Mouse (Mus musculus): Measurements from ENCODE around the gene Speg. TPM values are rescaled to one million over a fixed set of nuclear protein-coding genes. Genes with fewer than 3 reads are reported as not detected.

Speg gene
- polyA plus RNA-seq, 1 experiment from 2014 or later = 20.3 TPM

GRCm38 (mm10) chr1:75435475-75436328 lies 60.6 kb downstream of the Speg start, which contains the start of gene Gmppa:
Gmppa (plus strand) TSS chr1:75435930.
- peaks cover 9% of the 10 kb centered on the region; the same call in 1 of the 2 replicates for H3K4me1 ChIP-seq (ENCODE audit: control insufficient read depth, insufficient read depth, low read length)
- no peaks in the 10 kb centered on the region for H3K27me3 ChIP-seq (replicated peaks; ENCODE audit: control insufficient read depth, insufficient read depth, low read length)
- H3K9me3 ChIP-seq (ENCODE audit: control insufficient read depth, low read length) = no peaks in the 10 kb centered on the region
- H3K9ac ChIP-seq (ENCODE audit: low read depth, low read length) = peak within 1 kb of the TSS; percentile 79
- ATAC-seq (ENCODE audit: low read depth) = peak; percentile 91
- peak within 1 kb of the TSS; percentile 56 for H3K4me3 ChIP-seq (ENCODE audit: low read depth, low read length)
- H3K4me2 ChIP-seq (ENCODE audit: low read depth, low read length) = peak within 1 kb of the TSS; percentile 60
- peak within 1 kb of the TSS; percentile 79 for H3K27ac ChIP-seq (replicated peaks; ENCODE audit: low read depth, low read length)
- 4% methylated on average over 28 of the region's 28 CpGs for WGBS
- peak; percentile 96 for DNase-seq (ENCODE audit: low spot score)
- H3K36me3 ChIP-seq (ENCODE audit: control insufficient read depth, insufficient read depth, low read length) = peaks cover 7% of the 10 kb centered on the region; the same call in 1 of the 2 replicates

- WGBS = 72% methylated on average over 7 of the region's 9 CpGs
- H3K9ac ChIP-seq (ENCODE audit: low read depth, low read length) = no peak overlapping the region
Measured at GRCm38 (mm10) chr1:75438782-75439181, 63.7 kb downstream of the Speg start.

GRCm38 (mm10) chr1:75440661-75441060 lies 65.6 kb downstream of the Speg start:
- H3K4me3 ChIP-seq (ENCODE audit: low read depth, low read length) = no peak overlapping the region
- no peak overlapping the region for H3K4me2 ChIP-seq (ENCODE audit: low read depth, low read length)
- no peak for ATAC-seq (ENCODE audit: low read depth)
- peaks cover 5% of the 10 kb centered on the region for H3K27me3 ChIP-seq (replicated peaks; ENCODE audit: control insufficient read depth, insufficient read depth, low read length)
- no peak overlapping the region for H3K27ac ChIP-seq (replicated peaks; ENCODE audit: low read depth, low read length)
- H3K9ac ChIP-seq (ENCODE audit: low read depth, low read length) = no peak overlapping the region
- WGBS = 93% methylated on average over 7 of the region's 7 CpGs
- DNase-seq (ENCODE audit: low spot score) = no peak
- H3K9me3 ChIP-seq (ENCODE audit: control insufficient read depth, low read length) = no peaks in the 10 kb centered on the region
- peaks cover 23% of the 10 kb centered on the region for H3K36me3 ChIP-seq (ENCODE audit: control insufficient read depth, insufficient read depth, low read length)
- peaks cover 27% of the 10 kb centered on the region; the same call in 1 of the 2 replicates for H3K4me1 ChIP-seq (ENCODE audit: control insufficient read depth, insufficient read depth, low read length)

More at GRCm38 (mm10) chr1:75438782-75439181, 63.7 kb downstream of the Speg start:
- no peaks in the 10 kb centered on the region for H3K27me3 ChIP-seq (replicated peaks; ENCODE audit: control insufficient read depth, insufficient read depth, low read length)
- no peak for DNase-seq (ENCODE audit: low spot score)
- no peak overlapping the region for H3K27ac ChIP-seq (replicated peaks; ENCODE audit: low read depth, low read length)
- ATAC-seq (ENCODE audit: low read depth) = no peak
- peaks cover 23% of the 10 kb centered on the region for H3K36me3 ChIP-seq (ENCODE audit: control insufficient read depth, insufficient read depth, low read length)
- peaks cover 16% of the 10 kb centered on the region; the same call in 1 of the 2 replicates for H3K4me1 ChIP-seq (ENCODE audit: control insufficient read depth, insufficient read depth, low read length)
- no peak overlapping the region for H3K4me2 ChIP-seq (ENCODE audit: low read depth, low read length)
- H3K4me3 ChIP-seq (ENCODE audit: low read depth, low read length) = no peak overlapping the region
- H3K9me3 ChIP-seq (ENCODE audit: control insufficient read depth, low read length) = no peaks in the 10 kb centered on the region

DNA sequence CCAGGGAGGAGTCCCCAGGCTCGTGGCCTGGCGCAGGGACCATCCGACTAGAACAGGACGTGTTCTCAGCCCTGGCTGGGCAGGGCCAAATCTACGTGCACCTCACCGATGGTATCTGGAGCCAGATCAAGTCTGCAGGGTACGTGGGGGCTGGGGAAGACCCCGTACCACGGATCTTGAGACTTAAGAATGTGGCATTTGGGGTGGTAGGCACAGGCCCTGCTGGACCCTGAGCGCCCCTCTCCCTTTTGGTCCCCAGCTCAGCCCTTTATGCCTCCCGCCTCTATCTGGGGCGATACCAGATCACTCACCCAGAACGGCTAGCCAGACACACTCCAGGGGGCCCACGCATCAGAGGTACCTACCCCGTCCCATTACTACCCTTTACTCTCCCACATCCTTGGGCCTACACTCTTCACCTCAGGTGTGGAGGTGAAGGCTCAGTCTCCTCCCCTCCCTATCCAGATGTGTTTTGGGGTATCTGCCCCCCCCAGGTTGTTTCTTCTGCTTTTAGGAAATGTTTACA lies 66.4 kb downstream of the Speg start:
- Histone ChIP-seq H3K27me3 (replicated peaks; ENCODE audit: control insufficient read depth, insufficient read depth, low read length) (peaks cover 13% of the 10 kb centered on the region), H3K4me2 (ENCODE audit: low read depth, low read length) (no peak overlapping the region), H3K36me3 (ENCODE audit: control insufficient read depth, insufficient read depth, low read length) (peaks cover 23% of the 10 kb centered on the region), H3K9ac (ENCODE audit: low read depth, low read length) (no peak overlapping the region), H3K4me1 (ENCODE audit: control insufficient read depth, insufficient read depth, low read length) (peaks cover 26% of the 10 kb centered on the region; the same call in 1 of the 2 replicates), H3K4me3 (ENCODE audit: low read depth, low read length) (no peak overlapping the region), H3K9me3 (ENCODE audit: control insufficient read depth, low read length) (no peaks in the 10 kb centered on the region), H3K27ac (replicated peaks; ENCODE audit: low read depth, low read length) (no peak overlapping the region)
- 90% methylated on average over 15 of the region's 15 CpGs for WGBS
- ATAC-seq (ENCODE audit: low read depth) (no peak), DNase-seq (ENCODE audit: low spot score) (no peak)

GRCm38 (mm10) chr1:75442171-75442570 lies 67.1 kb downstream of the Speg start:
- WGBS = 77% methylated on average over 9 of the region's 9 CpGs
- peaks cover 20% of the 10 kb centered on the region for H3K27me3 ChIP-seq (replicated peaks; ENCODE audit: control insufficient read depth, insufficient read depth, low read length)
- H3K4me1 ChIP-seq (ENCODE audit: control insufficient read depth, insufficient read depth, low read length) = peaks cover 26% of the 10 kb centered on the region
- ATAC-seq (ENCODE audit: low read depth) = no peak
- H3K36me3 ChIP-seq (ENCODE audit: control insufficient read depth, insufficient read depth, low read length) = peaks cover 23% of the 10 kb centered on the region
- H3K9ac ChIP-seq (ENCODE audit: low read depth, low read length) = no peak overlapping the region
- H3K9me3 ChIP-seq (ENCODE audit: control insufficient read depth, low read length) = no peaks in the 10 kb centered on the region
- H3K4me2 ChIP-seq (ENCODE audit: low read depth, low read length) = no peak overlapping the region
- no peak for DNase-seq (ENCODE audit: low spot score)
- no peak overlapping the region for H3K4me3 ChIP-seq (ENCODE audit: low read depth, low read length)
- no peak overlapping the region for H3K27ac ChIP-seq (replicated peaks; ENCODE audit: low read depth, low read length)

GRCm38 (mm10) chr1:75442811-75443210 lies 67.7 kb downstream of the Speg start:
- peaks cover 23% of the 10 kb centered on the region for H3K36me3 ChIP-seq (ENCODE audit: control insufficient read depth, insufficient read depth, low read length)
- DNase-seq (ENCODE audit: low spot score) = no peak
- no peak overlapping the region for H3K27ac ChIP-seq (replicated peaks; ENCODE audit: low read depth, low read length)
- no peak for ATAC-seq (ENCODE audit: low read depth)
- peaks cover 32% of the 10 kb centered on the region for H3K4me1 ChIP-seq (ENCODE audit: control insufficient read depth, insufficient read depth, low read length)
- H3K4me2 ChIP-seq (ENCODE audit: low read depth, low read length) = no peak overlapping the region
- peaks cover 26% of the 10 kb centered on the region for H3K27me3 ChIP-seq (replicated peaks; ENCODE audit: control insufficient read depth, insufficient read depth, low read length)
- 52% methylated on average over 8 of the region's 8 CpGs for WGBS
- no peak overlapping the region for H3K4me3 ChIP-seq (ENCODE audit: low read depth, low read length)
- H3K9me3 ChIP-seq (ENCODE audit: control insufficient read depth, low read length) = no peaks in the 10 kb centered on the region
- no peak overlapping the region for H3K9ac ChIP-seq (ENCODE audit: low read depth, low read length)

DNA sequence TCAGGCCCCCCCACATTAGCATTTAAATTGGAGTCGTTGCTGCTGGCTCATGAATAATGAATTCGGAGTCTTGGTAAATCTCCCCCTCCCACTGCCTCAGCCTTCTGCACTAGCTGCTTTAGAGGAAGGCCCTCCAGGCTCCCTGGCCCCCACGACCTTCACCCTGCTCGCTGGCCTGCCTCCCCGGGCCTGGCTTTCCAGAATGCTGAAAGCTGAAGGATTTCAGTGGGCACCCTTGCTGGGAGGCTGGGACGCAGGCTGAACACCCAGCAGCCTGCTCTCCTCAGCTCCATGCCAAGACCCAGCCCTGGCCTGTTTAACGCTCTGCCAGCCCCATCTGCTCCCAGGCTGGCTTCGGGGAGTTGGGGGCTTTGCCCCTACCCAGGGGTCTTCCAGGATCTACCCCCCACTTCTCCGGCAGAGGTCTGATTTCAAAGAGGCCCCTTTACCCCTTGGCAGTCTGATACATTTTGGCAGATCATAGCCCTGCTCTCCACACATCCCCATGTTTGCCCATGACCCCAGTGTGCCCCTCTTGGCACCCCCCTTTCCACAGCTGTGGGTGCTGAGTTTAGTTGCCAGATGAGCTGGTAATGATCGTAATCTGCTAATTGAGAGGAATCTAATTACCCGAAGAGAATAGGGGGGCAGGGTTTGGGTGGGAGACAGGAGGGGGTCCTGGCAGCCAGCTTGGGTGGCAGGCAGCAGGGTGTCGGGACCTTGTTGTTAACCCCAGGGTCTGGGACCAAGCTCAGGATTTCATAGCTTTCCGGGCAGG lies 68.3 kb downstream of the Speg start:
- ATAC-seq (ENCODE audit: low read depth) = no peak
- H3K9me3 ChIP-seq (ENCODE audit: control insufficient read depth, low read length) = no peaks in the 10 kb centered on the region
- H3K27ac ChIP-seq (replicated peaks; ENCODE audit: low read depth, low read length) = no peak overlapping the region
- 29% methylated on average over 13 of the region's 13 CpGs for WGBS
- H3K4me3 ChIP-seq (ENCODE audit: low read depth, low read length) = no peak overlapping the region
- peaks cover 23% of the 10 kb centered on the region for H3K36me3 ChIP-seq (ENCODE audit: control insufficient read depth, insufficient read depth, low read length)
- no peak overlapping the region for H3K9ac ChIP-seq (ENCODE audit: low read depth, low read length)
- no peak for DNase-seq (ENCODE audit: low spot score)
- H3K27me3 ChIP-seq (replicated peaks; ENCODE audit: control insufficient read depth, insufficient read depth, low read length) = peaks cover 32% of the 10 kb centered on the region
- H3K4me1 ChIP-seq (ENCODE audit: control insufficient read depth, insufficient read depth, low read length) = peaks cover 38% of the 10 kb centered on the region
- H3K4me2 ChIP-seq (ENCODE audit: low read depth, low read length) = no peak overlapping the region

DNA sequence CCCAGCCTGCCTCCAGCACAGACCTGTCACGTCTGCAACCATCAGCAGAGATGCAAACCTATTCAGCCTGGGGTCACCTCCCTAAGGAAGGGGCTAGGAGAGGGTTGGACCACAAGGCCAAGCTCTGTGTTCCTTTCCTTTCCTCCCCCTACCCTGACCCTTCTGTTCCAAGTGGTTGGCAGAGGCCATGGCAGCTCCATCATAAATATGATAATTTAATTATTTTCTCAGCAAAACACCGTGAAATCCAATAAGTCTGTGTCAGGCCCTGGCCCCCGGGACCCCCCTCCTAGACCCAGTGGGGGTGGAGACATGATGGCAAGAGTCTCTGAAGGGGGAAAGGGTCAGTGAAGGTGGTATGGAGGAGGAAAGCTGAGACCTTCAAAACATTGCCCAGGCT lies 69.1 kb downstream of the Speg start:
- H3K27me3 ChIP-seq (replicated peaks; ENCODE audit: control insufficient read depth, insufficient read depth, low read length) = peaks cover 38% of the 10 kb centered on the region
- H3K36me3 ChIP-seq (ENCODE audit: control insufficient read depth, insufficient read depth, low read length) = peaks cover 19% of the 10 kb centered on the region
- no peak overlapping the region for H3K4me3 ChIP-seq (ENCODE audit: low read depth, low read length)

More for the DNA sequence above, 69.1 kb downstream of the Speg start:
- no peak for ATAC-seq (ENCODE audit: low read depth)
- no peak overlapping the region for H3K27ac ChIP-seq (replicated peaks; ENCODE audit: low read depth, low read length)
- no peak overlapping the region for H3K9ac ChIP-seq (ENCODE audit: low read depth, low read length)
- 22% methylated on average over 3 of the region's 3 CpGs for WGBS
- H3K9me3 ChIP-seq (ENCODE audit: control insufficient read depth, low read length) = no peaks in the 10 kb centered on the region
- no peak for DNase-seq (ENCODE audit: low spot score)
- no peak overlapping the region for H3K4me2 ChIP-seq (ENCODE audit: low read depth, low read length)
- H3K4me1 ChIP-seq (ENCODE audit: control insufficient read depth, insufficient read depth, low read length) = peaks cover 45% of the 10 kb centered on the region
